Mouse (Mus musculus): ENCODE data around the gene Shisa8. TPM values are rescaled to one million over a fixed set of nuclear protein-coding genes. Genes with fewer than 3 reads are reported as not detected.
A peak's percentile ranks its signal among the peaks of the same experiment; 100 is the strongest.

The Shisa8 gene
- total and polyA plus RNA-seq, 3 experiments = 0.69 to 2.5 TPM; not detected in 1

DNA sequence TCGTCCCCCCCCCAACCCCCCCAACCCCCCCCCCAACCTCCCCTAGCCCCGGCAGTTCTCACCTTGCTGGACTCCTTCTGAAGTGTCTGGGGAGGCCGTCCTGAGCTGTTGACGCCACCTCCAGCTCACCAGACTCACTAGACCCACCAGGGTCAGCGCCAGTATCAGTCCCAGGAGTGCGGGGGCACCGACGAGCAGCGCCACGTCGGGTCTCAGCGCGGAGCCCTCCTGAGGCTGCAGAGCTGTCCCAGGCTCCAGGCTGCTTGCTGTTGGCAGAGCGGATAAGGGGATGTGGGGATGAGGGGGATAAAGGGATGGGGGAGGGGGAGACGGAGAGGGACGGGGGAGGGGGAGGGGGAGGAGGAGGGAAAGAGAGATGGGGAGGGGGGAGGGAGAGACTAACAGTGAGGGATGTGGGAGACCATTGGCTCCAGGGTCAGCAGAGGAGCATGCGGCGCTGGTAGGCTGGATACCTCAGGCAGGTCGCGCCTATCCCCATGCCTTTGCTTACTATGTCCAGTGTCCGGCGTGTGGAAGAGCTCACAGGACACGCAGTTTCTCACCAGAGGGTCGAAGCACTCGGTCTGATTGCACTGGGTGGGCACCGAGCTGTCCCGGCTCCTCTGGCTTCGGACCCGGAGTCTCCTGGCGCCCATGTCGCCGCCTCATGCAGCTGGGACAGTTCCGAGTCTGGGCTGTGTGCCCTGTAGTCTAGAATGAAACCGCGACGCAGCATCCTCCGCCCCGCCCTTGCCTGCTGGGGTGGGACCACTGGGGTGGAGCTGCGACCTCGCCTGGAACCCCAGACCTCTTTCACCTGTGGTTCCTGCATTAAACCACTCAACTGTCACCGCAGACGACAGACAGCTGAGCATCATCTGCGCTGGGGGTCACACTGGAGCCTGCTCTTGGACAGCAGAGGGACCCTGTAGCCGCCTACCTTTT, 11.3 kb upstream of the Shisa8 start, which contains the start of gene Tnfrsf13c:
TSS of gene Tnfrsf13c (minus strand) at position 713 of the 945 bp plus-strand sequence.
- DNase-seq = peak; percentile 26

DNA sequence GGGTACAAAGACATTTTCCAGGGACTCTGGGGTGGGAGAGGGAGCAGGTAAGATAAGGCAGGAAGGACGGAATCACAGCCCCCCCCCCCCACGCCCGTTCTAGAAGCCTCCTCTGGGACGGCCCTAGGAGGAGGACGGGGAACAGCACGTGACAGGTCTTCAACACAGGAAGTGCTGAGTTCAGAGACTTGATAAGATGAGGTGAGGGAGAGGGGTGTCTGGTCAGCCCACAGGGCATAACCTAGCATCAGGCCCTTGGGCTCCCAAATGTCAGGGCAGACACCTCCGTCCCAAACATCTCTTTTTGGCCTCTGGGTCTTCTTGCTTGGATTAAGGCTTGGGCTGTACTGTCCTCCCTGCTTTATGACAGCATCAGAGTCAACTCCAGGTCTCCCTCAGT, 10.6 kb upstream of the Shisa8 start:
- no peak for DNase-seq

DNA sequence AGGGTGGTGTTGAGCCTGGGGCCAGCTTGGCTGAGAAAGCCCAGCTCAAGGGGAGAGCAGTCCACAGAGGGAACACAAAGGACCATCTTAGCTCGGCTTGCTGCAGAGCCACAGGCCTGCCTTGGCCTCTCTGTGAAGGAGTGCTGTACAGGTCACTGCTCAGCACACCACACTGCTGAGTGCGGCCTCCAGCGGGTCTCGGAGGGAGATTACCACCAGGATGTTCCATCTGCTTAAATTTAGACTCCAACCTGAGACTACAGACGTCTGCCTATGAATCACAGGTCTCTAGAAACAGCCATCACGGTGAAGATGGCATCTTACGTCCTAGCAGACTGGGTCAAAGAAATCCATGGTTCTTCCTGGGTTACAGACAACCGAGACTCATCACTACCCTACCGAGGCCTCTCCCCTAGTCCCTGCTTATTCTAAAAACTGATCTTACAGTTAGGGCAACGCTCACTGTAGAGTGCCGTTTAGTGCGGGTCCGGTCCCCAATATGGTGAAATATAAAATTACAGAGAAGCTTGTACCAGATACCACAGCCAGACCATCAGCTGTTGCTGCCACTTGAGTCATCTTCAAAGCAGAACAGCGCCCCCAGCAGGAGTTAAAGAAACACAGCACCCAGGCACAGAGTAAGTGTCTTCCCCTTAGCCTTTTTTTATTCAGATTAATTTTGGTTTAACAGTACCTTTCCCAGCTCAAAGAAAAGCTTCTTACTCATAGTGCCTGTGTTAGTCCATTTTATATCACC, 8.7 kb upstream of the Shisa8 start:
- DNase-seq = no peak

DNA sequence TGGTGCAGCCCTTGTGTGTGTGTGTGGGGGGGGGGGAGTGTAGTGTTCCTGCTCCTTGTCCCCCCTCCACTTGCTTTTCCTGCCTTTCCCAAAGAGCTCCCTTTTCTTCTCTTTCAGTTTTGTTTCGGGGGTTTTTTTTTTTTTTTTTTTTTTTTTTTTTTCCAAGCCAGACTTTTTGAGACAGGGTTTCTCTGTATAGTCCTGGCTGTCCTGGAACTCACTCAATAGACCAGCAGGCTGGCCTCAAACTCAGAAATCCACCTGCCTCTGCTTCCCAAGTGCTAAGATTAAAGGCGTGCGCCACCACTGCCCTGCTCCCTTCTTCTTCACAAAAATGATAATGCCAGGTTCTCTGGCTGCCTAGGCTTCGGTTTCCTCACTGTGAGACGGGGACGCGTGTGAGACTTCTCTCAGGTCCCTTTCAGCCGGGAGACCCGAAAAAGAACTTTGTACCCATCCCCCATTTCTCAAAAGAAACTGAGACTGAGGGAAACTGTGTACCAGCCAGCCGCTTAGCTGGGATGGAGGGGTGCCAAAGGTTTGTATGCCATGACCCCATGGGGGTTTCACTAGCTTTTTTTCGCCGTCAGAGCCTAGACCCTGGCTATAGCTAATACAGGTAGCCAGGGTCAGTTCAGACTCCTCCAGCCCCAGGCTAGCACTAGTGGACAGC, 7.5 kb upstream of the Shisa8 start:
- DNase-seq = no peak

DNA sequence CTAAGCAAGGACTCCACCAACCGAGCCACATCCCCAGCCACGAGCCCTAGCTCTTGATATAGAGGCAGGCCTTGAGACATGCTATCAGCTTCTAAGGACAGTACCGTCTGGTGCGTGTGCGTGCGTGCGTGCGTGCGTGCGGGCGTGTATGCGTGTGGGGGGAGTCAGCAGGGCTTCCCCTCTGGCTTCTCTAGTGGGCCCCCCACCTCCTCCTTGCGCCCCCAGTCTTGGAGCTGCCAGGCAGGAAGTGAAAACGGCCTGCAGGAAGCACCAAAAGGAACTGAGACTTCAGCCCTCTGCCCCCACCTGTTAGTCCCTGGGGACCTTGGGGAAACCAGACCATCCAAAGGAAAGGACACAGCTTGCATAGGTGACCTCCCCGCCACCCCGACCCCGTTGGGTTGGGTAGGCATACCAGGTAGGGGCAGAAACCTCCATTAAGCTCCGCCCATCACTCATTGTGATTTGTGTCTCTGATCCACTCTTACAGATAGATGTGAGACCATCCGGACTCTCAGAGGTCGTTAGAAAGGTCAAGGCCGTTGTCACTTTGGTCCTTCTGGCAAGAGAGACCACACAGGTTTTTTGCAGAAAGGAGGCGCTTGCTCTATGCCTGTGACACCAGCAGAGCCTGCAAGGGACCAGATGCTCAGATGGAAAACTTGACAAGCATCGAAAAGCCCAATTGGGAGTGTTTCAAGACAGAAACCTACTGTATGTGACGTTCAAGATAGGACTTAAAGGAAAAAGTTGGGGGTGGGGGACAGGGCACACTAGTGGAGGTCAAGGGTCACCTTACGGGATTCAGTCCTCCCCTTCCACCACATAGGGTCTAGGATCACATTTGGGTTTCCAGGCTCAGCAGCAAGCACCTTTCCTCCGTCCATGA, 6.4 kb upstream of the Shisa8 start:
- no peak for DNase-seq

DNA sequence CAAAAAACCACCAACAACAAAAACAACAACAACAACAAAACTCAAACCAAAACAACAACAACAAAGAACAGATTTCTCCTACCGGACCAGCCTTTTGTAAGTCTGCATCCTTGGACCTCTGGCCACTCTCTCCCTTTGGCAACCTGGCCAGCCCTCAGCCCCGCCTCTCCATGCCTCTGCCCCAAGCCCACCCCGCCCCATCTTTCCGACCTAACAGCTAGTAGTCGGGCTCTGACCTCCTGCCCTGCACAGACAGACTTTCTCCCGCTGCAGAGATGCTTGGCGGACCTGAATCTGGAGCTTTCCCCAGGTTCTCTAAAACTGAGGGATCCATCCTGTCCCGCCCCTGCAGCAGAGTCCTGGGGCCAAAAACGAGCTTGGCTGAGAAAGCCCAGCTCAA, 5.4 kb upstream of the Shisa8 start:
- DNase-seq = no peak

DNA sequence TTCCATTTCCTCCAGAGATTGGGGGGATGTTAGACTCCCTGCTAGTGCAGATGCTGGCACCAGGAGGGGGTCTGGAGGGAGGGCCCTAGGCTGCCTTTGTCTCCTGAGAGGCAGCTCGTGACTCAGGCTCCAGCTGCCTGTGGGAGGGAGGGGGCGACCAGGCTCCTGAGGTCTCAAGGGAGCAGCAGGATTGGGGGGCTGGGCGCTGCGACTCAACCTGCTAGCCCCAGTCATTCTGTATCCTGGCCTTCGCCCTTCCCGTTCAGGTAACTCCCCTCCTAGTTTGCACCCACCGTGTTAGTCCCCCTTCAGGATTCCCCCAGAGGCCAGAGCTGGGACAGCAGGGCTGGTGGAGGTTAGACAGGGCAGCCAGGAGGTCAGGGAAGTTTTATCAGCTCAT, 4.4 kb upstream of the Shisa8 start:
- DNase-seq = no peak

DNA sequence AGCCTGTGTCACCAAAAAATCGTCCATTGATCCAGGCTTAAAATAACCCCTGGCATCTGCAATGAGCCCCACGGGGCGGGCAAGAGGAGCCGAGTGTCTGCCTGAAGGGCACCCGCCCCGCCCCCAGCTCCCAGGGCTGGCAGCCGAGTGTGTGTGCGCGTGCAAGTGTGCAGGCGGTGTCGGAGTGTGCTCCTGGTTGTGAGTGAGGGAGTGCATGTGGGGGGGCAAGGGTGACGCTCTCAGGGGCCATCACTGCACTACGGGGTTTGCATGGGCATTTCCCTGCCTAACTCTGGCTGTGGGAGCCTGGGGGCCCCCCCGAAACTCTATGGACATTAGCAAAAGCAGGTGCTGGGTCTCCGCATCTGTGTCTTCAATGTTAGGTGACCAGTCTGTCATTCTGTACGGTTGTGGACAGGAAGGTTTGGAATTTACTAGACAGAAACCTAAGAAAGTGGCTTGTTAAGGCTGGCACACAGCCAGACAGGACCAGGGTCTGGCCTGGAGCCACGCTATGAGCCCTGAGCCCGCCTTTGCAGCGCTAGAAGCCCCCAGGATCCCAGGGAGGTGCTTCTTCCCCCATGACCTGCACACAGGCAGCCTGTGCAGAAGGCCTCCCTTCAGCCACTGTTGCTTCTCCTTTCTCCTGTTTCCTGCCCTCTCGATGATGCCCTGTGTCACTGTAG, 3.7 kb upstream of the Shisa8 start:
- no peak for DNase-seq

DNA sequence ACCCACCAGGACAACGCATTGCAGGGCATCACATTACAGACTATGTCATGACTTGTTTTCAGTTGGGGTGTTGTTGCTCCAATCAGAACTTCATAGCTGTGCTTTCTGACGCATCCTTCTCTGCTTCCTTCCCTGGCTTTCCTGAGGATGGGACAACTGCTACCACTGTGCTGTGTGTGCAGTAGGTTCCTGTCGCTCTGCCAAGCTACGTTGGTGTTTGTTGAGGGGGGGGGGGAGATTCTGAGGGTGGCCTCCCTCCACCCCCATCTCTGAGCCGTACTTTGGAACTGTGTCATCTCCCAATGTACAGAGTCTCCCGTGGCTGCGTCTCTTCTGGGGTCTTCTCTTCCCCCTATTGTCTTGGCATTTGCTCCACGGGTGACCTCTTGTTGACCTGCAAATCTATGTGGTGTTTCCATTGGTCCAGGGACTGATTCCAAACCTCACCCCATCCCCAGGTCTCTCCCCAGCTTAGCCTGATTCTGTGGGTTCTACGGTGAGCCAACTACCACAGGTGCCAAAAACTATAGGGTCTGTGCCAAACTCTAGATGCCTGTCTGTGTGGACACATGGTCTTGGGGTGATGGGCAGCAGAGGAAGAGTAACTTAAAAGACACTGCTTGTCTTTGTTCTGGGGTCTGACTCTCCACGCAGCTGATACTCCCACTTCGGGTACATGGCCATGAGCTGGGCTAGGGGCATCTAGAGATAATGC, 2.9 kb upstream of the Shisa8 start:
- no peak for DNase-seq

DNA sequence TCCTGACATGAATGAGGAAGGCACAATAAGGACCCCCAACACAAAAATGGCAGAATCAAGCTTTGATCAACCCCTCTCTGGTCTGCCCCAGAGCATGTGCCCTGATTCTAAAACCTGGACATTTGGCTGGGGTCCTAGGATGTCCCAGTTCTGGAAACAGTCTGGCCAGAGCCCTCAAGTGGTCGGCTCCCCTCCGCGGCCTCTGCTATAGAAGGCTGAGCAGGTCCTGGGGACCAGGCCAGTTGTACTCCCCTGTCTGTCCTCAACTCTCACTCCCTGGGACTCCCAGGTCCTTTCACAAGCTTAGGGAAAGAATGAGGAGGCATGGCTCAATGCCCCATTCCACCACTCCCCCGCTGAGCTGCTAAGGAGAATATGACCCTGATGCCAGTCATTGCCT, 607 bp upstream of the Shisa8 start:
- no peak for DNase-seq

DNA sequence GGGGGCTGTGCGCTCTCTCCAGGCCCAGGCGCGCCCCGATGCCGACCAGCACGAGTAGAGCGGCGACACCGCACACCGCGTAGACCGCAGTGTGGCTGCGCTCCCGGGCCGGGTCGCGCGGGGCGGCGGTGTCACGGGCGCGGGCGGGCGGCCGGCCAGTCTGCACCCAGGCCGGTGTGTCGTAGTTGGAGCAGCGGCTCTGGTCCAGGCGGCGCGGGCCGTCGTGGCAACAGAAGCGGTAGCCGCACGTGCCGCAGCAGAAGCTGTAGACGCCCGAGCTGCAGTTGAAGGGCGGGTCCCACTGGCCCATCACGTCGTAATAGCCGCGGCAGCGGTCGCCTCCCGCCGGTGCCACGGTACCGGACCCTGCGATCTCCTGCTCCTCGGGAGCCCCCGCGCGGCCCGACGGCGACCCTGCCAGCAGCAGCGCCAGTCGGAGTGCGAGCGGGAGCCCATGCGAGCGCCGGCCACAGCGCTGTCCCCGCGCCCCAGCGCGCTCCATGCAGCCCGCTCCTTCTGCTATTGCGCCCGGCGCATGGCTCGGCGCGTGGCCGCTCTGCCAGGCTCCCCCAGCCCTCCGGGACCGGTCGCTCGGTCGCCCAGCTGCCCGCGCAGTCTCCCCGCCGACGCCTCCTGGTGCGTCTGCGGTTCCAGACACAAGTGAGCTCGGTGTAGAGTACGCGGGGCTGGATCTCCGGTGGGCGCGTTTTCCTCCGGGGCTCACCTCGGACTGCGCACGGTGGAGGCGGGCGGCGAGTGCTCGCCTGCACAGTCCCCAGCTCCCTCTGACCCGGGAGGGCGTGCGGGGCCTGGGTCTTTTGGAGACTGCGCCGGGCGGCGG, 484 bp downstream of the Shisa8 start:
- peak; percentile 50 for DNase-seq

DNA sequence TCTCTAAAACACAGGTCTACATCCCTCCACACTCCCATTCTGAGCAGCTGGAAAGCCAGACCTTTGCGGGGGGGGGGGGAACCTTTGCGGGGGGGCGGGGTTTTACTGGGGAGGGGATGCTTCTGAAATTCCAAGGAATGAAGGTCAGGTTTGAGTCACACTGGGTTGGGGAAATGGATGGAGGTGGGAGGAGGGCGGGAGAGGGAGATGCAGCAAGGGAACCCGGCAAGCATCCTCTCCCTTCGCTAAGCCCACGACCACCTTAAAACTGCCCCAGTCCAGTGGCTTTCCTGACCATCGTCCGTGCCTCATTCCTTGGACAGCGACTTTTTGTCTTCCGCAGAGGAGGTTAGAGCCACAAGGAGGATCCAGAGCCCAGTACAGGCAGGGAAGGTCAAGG, 1.3 kb downstream of the Shisa8 start:
- DNase-seq = no peak

DNA sequence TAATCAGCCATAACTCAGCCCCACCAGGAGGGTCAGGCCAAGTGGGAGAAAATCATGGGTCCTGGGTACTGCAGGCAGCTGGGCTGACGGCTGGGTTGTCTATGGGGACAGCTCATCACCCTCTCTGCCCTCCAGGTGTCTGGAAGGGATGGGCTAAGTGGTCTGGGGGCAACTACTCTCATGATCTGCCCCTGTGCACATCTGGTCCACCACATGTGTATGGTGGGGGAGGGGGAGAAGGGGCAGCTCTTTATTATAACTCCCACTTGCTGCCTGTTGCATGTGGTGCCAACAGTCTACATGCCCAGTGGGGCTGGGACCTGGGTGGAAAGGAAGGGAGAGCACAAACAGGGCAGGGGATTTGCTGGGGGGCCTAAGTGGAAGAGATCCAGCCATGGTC, 1.8 kb downstream of the Shisa8 start:
- no peak for DNase-seq

DNA sequence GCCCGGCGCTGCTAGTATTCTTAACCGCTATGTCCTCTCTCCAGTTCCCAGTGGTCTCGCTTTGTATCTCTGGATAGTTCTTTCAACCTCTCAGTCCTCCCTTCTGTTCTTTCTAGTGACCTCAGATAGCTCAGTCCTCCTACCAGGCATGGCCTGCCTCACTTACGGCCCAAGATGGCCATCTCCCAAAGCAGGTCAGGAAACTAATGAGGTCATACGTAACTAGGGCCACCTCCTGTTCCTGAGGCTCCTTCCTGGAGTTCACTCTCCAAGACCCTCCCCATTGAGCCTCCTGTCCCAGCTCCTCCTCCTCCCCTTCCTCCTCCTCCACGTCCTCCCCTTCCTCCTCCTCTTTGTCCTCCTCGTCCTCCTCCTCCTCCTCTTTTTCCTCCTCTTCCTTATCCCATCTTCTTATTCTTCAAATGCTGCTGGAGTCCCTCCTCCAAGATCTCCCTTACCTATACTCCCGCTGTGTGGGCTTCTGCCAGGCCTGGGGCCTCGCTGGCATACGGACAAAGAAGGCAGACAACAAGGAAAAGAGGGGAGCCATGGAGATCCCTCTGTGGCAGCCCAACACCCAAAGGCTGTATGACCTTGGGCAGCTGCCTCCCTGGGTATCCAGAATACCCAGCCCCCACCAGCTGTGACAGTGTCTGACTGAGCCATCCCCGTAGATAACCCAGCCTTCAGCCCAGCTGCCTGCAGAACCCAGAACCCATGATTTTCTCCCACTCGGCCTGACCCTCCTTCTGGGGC, 3.1 kb downstream of the Shisa8 start:
- no peak for DNase-seq

DNA sequence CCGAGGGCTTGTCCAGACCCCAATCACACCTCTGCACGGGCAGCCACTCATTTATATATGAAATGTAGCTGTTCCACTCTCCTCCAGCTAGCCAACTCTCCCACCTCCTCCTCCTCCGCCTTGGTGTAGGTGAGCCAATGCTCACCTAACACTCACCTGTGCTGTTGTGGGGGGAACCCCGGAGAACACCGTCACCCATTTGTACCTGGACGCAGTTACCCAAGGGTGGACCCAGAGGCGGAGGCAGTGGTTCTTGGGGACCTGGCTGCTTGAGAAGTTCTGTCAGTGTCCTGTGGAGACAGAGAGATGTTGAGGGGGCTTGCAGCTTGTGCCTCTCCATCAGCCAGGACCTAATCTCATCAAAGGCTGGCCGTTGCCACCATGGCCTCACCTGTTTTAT, 4.3 kb downstream of the Shisa8 start:
- DNase-seq = no peak

DNA sequence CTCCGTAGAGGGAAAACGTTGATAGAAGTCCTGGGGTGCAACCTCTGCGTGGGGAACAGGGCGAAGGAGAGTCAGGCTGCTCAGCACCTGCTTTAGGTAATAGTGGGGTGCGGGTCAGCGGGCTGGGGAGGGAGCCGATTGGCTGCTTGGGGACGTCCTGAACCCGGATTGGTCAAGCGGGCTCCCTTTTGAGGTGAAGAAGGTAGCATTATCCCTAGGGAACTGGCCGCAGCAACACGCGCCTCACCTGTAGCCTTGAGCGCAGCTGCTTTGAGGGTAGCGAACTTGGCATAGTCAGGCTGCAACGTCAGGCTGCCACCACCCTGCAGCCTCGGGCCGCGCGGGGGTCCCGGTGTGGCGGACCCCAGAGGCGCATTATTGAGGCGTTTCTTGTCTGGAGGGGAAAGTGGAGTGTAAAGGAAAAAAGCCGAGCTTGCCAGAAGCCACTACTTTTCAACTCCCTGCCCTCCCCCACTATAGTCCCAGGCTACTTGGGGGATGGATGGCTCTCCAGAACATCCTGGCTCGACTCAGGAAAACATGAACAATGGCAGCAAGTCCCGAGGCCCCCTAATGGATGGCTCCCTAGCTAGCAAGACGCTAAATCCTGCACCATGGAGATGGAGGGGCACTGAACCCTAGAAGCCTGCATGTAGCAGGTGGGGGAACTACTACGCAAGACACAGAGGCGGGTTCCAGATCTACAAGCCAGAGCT, 5.0 kb downstream of the Shisa8 start:
- DNase-seq = no peak

DNA sequence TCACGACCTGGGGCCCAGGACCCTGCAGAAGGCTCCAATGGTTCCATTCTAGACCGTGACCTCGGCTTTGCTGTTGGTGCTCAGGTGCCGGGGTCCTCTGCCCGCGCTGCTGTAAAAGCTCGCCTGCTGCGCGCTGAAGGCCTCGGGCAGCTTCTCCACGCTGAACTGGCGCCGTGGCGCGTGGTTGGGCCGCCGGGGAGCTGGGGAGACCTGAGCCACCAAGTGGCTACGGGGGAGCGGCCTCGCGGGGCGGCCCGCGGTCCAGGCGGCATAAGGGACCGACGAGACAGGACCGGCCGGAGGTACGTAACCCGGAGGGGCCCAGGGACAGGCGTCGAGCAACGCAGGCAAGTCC, 5.5 kb downstream of the Shisa8 start:
- DNase-seq = no peak

All from adrenal gland, adult 2 months (tissue).